Mouse (Mus musculus) erythroblast, adult 5-6 weeks (primary cell): ENCODE data around the gene Cdhr3. TPM values are rescaled to one million over a fixed set of nuclear protein-coding genes. Genes with fewer than 3 reads are reported as not detected.

ENCODE experiments used
- ATAC-seq: replicated peaks from 2 replicates; pipeline ENCODE4 v1.8.0; 2016; ENCODE audit warnings: moderate number of reproducible peaks, mild to moderate bottlenecking, moderate TSS enrichment, inconsistent platforms; ENCODE audit not compliant: poor library complexity, low FRiP score, severe bottlenecking
- total RNA-seq, 2 experiments: library from RNA; stranded (forward) in 1 of 2; stranded (reverse) in 1 of 2; fragments of 150-400 nt in 1 of 2; fragments of 200-764, 138-1000 nt in 1 of 2; gene quantifications; 2 replicates each; pipeline versions ENCODE4 v1.2.3 to v1.2.4; 2015 to 2017; ENCODE audit warnings: low replicate concordance in 2 of 2

The Cdhr3 gene
- total RNA-seq (2015; ENCODE audit: low replicate concordance) (not detected in 2 replicates), total RNA-seq (2017; ENCODE audit: low replicate concordance) (1.5 TPM in 1 of 2 replicates, not detected in the other)

DNA sequence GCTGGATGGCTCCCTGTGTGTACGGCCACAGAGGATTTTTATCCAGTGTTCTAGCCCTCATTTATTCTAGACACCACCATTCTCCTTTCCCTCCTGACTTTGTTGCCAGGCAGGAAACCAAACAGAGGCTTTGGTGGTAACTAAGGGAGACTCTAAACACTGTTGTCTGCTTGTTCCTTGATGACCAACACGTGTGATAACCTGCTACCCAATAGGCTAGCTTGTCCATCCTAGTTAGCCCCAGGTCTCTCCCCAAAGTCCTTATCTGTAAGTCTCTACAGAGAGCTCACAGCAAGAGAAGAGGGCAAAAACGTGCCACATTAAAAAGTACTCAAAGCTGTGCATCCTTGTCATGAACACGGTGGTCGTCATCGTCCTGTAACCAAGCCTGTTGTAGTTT is at the start of gene Cdhr3:
TSS of gene Cdhr3 (minus strand) at position 101 of the 400 bp plus-strand sequence.
- no peak for ATAC-seq

GRCm38 (mm10) chr12:33139083-33139482 is 46.4 kb upstream of the Cdhr3 start:
- no peak for ATAC-seq

GRCm38 (mm10) chr12:33137857-33138256 is 45.2 kb upstream of the Cdhr3 start:
- ATAC-seq, result no peak

GRCm38 (mm10) chr12:33131796-33132195 is 39.1 kb upstream of the Cdhr3 start:
- no peak for ATAC-seq

GRCm38 (mm10) chr12:33130401-33130800 is 37.7 kb upstream of the Cdhr3 start:
- no peak for ATAC-seq

- no peak for ATAC-seq
These were observed 36.7 kb upstream of the Cdhr3 start for GRCm38 (mm10) chr12:33129410-33129809.

DNA sequence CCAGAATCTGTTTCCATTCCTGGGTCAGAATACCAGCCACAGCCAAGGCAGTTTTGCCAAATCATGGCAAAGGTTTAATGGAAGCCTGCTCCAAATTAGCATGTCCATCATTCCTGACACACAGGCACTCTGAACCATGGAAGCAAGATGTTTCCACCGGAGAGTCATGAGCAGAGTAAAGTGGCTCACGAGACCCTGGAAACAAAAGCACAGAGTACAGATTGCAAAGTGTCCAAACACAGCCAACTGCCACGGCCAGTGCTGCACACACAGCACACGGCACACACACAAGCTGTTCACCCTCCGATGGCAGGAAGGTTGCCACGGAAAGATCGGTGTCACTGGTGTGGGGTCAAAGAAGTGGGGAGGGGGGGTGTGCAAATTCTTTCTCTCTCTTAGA is 36.0 kb upstream of the Cdhr3 start:
- no peak for ATAC-seq

DNA sequence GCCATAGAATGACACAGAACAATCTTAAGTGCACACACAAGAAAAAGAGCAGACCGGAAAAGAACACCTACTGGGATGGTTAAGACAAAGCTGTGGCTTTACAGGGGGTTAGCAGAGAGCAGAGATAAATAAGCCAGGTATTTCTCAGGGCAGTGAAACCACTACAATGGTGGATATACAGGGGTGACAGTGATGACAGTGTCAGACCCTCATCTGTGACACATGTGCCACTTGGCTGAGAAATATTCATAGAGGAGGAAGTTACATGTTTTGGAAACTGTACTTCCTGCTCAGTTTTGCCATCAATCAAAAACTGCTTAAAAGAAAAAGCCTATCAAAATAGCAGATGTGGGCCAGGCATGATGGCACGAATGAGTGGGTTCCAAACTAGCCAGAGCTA is 35.4 kb upstream of the Cdhr3 start:
- no peak for ATAC-seq

DNA sequence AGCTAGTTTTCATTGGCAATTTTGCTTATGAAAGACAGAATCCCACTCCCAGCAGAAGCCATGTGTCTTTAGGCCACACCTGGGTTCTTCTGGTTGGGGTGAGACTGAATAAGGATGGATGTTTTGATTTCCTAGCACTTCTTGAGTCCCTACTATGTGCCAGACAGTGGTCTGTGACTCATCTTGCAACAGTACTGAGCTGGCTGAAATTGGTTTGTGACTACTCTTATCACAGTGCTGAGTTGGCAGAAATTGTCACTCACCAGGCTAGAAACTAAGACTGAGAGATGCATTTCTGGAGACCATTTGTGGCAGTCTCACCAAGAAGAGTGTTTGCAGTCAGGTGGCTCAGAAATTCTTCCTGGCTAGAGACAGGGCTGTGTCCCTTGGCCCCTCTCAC is 33.6 kb upstream of the Cdhr3 start:
- ATAC-seq, result no peak

DNA sequence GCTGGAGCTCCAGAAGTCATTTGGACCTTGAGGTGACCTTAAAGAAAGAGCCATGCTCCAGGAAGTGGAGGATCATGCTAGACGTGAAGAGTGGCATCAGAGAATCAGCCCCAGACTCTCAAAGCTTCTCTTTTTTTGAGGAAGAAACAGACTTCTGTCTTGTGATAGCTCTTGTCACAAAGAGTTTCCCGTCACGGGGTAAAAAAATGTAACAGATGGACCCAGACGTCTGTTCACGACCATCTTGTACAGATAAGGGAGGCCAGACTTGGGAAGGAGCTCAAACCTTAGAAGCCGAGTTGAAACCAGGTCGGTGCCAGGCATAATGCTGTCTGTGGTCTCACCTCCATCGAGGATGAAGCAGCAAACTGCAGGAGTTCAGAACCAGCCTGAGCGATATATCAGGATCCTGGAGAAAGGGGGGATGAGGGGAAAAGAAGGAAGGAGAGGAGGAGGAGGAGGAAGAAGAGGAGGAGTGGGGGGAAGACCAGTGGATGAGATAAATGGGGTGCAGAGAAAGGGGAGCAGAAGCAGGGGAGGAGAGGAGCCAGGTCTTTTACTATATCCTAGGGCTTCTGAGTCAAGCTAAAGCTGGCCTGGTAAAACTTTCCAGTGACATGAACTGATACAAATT is 33.0 kb upstream of the Cdhr3 start:
- ATAC-seq, result no peak

DNA sequence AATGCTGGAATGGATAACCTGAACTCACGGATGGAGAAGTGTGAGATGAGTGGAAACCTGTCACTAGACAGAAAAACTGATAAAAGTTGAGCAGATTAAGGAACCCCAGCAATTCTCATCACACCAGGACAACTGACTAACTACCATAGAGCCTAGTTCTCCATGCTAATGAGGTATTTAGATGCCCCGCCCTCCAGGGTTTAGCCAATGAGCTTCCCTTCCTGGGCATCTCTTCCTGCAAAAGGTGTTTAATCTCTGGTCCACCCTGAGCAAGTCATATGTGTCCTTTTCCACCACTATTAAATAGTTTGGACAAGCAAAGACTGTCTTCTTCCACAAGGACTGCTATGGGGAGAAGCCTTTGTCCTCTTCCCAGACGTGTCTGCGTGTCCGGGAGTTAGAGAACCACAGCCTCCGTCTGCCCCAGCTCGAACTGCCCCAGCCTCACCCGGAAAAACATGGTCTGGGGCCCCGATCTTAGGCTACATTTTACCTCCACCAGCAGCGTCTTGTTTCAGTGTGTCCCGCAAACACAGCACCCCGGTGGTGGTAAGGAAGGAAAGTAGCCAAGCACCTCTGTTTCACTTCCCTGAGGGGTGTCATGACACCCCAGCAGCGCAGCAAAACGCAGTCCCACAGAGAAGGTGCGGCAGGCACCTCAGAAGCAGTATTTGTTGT is 26.1 kb upstream of the Cdhr3 start:
- ATAC-seq, result no peak

- ATAC-seq, result no peak
These were observed 18.3 kb upstream of the Cdhr3 start for GRCm38 (mm10) chr12:33110894-33111471.

DNA sequence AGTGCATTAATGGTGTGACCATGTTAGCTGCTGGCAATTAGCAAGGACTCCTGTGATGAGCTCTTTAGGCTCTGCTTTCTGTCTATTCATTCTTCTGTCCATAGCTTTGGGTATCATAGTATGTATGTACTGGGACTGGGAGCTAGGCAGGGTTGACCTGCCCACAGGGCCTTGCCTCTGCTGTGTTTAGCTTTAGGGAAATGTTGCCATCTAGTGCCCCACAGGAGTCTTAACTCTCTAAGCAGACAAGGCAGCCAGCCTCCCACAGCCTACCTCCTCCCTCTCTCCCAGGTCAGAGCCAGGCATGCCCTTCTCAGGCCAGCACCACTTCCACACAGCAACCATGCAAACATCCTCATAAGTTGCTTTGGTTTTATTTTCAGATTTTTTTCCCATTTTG is 16.9 kb upstream of the Cdhr3 start:
- no peak for ATAC-seq

GRCm38 (mm10) chr12:33106438-33107167 is 13.9 kb upstream of the Cdhr3 start:
- ATAC-seq, result no peak

DNA sequence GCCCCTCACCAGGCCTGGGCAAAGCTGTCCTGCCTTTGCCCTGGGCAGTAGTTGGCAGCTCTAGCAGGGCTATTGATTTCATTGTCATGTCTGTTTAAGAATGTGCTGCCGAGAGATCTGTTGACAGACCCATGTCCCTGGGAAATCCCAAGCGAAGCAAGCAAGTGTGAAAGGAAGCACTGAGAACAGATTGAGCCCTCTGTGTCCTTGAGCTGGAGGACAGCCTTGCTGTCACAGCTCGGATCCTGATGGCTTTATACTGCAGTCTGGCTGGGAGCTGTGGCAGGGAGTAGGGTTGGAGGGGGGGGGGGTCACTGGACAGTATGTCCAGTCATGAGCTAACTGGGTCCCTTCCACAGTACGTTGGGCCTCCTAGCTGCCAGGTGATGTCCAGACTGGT is 13.0 kb upstream of the Cdhr3 start:
- ATAC-seq, result no peak

- no peak for ATAC-seq
These were observed 9.9 kb upstream of the Cdhr3 start for GRCm38 (mm10) chr12:33102342-33103115.

DNA sequence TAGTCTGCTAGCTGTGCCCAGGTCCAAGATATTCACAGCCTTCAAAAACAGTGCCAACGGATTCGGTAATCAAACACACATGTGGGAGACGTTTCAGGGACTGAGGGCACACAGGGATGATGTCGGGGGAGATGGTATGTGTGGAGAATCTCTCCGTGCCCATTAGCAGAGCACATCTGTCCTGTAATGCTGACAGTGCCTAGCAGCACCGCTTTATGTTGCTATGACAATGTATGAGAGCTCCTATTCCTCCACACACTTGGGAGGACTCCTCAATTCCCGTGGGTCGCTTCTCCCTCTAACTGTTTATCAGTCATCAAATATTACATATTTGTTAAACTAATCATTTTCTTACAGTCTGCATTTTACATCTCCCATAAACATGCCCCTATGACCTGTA is 9.0 kb upstream of the Cdhr3 start:
- no peak for ATAC-seq

GRCm38 (mm10) chr12:33096017-33096416 is 3.3 kb upstream of the Cdhr3 start:
- ATAC-seq, result no peak

GRCm38 (mm10) chr12:33092196-33092595 is 479 bp downstream of the Cdhr3 start:
- ATAC-seq, result no peak

- no peak for ATAC-seq
These were observed 6.5 kb downstream of the Cdhr3 start for GRCm38 (mm10) chr12:33086151-33086550.
